Mouse (Mus musculus): Measurements from ENCODE around the gene Ankrd28.
"Not testable (repeated sequence)": the region's sequence is repeated elsewhere in the genome, so short reads cannot be mapped to it uniquely, and the experiment has no call there.

The Ankrd28 gene

DNA sequence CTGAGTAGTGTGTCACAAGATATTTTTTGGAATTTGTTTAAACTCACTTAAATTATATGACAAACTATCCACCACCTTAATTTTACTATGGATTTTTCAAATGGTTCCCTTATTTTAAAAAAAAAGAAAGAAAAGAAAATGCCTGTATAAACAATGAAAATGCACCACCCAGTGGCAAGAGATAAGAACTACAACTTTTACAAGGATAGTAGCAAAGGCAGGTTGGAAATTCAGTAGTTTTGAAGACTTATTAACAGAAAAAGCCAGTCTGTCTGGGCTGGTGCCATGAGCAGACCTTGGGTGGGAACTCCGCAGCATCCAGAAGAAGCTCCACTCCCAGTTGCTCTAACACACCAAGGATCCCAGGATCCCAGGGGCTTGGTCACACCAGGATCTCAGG lies 39.7 kb downstream of the Ankrd28 start:
- no peak for DNase-seq

DNA sequence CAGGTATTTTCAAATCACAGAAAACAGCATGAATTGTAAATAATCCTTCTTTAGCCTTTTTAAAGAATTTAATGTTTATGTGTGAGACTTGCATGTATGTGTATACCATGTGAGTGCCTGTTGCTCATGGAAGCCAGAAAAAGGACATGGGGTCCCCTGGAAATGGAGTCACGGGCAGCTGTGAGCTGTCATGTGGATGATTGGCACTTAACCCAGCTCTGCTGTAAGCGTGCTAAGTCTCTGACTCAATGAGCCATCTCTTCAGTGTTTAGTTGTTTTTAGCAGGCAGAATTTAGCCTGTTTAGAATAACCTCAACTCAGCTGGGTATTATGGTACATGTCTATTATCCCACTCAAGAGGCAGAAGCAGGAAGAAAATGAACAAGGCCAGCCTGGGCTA lies 43.5 kb downstream of the Ankrd28 start:
- DNase-seq = no peak

DNA sequence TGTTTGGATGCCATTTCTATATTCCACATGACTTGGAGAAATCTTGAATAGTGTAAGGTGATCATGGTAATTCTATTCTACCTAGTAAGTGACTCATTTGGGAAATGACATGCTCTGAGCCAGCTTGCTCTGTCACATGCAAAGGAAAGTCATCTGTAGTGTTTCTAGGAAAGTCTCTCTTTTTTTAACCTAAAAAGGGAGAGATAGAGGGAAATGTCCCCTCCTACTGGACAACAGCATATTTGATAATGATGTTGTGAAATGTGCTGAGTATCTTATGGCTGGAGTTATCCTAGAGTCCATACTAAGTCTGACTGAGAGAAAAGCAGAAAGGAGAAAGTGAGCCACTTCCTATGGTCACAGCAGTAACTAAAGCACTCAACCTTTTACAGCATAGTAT lies 44.8 kb downstream of the Ankrd28 start:
- DNase-seq = no peak

- no peak for DNase-seq
Measured at GRCm38 (mm10) chr14:31784975-31785374, 45.5 kb downstream of the Ankrd28 start.

DNA sequence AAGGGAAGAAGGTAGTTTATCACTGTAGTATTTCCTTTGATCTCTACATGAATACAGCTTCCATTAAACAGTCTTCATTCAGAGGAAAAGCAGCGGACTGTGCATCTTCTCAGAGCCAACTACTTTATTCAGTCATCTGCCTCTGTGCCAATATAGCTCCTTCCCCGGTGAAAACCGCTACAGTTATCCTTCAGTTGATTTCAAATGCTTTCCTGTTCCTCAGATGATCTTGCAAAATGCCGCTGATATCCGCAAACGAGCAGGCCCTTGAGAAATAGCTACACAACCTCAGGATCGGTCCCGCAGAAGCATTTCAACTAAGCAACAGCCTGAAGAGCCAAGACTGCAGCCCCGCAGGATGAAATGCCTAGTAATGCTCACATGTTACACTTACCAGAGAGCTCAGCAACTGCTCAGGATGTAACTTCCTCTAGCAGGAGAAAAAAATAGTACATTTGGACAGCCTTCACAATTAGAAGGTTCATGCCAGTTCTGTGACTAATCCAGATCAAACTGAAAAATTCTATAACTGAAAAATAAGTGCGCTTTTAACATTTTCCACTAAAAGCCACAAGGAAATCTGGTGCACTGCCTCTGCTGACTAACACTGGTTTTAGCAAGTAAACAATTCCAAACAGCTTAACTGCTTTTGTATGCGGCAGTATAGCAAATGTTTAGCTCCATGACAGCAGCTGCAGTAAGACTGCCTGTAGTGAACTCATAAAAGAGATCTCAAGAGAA lies 49.0 kb downstream of the Ankrd28 start:
- DNase-seq = peak in 1 of 2 experiments; percentile 26

GRCm38 (mm10) chr14:31780412-31781233 lies 49.8 kb downstream of the Ankrd28 start:
- no peak for DNase-seq

- no peak for DNase-seq
Measured at GRCm38 (mm10) chr14:31773518-31773917, 56.9 kb downstream of the Ankrd28 start.

DNA sequence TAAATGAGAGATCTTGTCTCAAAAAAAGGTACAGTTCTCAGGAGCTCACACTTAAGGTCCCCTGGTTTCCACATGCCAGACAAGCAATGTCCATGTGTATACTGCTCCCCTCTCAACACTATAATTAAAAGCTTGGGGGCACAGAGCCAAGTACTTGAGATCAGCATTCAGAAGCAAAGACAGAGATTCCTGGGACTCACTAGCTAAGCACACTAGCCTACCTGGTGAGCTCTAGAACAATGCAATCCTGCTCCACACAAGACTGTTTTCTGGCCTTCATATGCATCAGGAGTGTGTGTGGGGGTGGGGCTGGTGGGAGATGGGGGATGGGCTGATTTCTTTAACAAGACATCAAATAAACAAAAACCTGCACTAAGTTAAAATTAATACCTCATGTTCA lies 58.2 kb downstream of the Ankrd28 start:
- no peak for DNase-seq

- no peak for DNase-seq
Measured at GRCm38 (mm10) chr14:31768531-31768930, 61.9 kb downstream of the Ankrd28 start.

DNA sequence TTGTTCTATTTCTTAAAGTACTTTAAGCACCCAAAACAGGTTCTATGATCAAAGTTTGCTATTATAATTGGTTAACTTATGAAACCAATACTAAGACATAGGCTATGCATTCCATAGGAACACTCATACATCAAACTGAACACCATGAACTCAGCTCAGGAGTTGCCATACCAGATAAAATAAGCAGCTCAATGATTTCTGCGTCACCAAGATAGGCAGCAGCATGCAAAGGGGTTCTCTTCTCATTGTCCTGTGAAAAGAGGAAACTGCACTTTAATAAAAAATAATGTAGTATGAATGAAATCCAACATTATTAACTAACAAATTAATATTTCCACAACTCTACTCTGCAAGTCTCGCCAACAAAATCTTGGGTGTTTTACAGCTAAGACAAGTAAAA lies 66.4 kb downstream of the Ankrd28 start:
- DNase-seq = no peak

DNA sequence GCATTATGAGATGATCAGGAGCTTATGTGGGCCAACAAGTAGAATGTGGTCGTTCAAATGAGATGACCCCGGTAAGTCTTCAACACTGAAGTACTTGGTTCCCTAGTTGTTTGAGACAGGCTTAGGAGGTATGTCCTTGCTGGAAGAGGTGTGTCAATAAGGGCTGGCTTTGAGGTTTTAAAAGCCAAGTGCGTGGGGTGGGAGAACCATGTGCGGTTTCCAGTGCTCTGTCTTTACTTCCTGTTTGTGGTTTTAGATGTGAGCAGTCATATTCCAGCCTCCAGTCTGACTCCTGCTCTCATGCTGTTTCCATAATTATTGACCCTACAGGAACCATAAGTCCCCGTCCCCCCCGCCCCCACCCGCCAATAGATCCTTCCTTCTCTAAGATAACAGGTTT lies 68.7 kb downstream of the Ankrd28 start:
- DNase-seq = peak in 1 of 2 experiments; percentile 15

- DNase-seq = no peak
Measured at GRCm38 (mm10) chr14:31759195-31759594, 71.3 kb downstream of the Ankrd28 start.

DNA sequence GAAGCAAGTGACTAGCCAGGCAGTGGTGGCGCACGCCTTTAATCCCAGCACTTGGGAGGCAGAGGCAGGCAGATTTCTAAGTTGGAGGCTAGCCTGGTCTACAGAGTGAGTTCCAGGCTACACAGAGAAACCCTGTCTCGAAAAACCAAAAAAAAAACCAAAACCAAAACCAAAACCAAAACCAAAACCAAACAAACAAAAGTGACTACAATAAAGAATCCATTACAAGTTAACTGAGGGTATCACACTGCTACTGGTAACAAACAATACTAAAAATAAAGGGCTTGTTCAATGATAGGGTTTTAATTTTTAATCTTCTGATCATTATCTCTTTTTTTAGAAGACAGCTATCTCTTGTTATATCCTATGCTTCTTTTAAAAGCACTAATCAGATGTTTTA lies 72.0 kb downstream of the Ankrd28 start:
- not testable (repeated sequence) for DNase-seq

DNA sequence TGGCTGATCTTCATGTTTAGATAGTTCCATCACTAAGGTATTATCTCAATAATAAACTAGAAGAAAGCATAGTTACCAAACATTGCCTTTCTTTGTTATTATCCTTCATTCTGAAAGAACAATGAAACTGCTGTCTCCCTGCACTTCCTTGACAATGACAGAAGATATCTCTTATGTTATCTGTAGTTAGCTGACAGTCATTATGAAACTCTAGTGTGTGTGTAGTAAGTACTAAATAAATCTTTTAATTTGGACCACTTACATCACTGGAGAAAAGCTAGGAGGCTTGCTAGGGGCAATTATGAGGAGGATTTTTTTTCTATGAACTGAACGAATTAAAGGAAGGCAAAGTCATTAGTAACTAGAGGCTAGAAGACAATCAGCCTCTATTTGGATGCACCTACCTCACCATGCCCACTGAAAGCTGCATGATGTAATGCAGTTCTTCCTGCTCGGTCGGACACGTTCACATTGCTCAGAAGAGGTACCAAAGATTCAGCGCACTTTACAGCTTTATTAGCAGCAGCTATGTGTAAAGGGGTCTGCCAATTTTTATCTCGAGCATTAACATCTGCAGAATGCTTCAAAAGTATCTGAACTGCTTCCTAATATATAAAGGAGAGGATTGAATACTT lies 82.1 kb downstream of the Ankrd28 start:
- DNase-seq = no peak

GRCm38 (mm10) chr14:31742523-31742922 lies 87.9 kb downstream of the Ankrd28 start:
- DNase-seq = no peak

DNA sequence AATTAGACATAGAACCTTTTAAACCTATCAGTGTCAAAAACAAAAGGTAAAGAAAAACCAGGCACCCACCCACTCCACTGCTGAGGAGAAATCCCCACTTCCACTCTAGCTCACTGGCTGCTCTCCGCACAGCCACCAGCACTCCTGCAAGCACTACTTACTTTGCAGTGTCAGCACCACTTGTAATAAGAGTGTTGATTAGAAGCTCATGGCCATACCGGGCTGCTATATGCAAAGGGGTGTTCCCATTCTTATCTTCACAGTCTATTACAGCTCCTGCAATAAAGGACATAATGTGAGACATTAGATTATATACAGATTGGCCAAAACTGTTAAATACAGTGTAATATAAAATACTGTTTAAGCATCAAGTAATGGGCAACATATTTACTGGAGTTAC lies 95.6 kb downstream of the Ankrd28 start:
- no peak for DNase-seq

- DNase-seq = no peak
Measured at GRCm38 (mm10) chr14:31727522-31727921, 102.9 kb downstream of the Ankrd28 start.

- DNase-seq = no peak
Measured at GRCm38 (mm10) chr14:31722746-31723145, 107.7 kb downstream of the Ankrd28 start.

DNA sequence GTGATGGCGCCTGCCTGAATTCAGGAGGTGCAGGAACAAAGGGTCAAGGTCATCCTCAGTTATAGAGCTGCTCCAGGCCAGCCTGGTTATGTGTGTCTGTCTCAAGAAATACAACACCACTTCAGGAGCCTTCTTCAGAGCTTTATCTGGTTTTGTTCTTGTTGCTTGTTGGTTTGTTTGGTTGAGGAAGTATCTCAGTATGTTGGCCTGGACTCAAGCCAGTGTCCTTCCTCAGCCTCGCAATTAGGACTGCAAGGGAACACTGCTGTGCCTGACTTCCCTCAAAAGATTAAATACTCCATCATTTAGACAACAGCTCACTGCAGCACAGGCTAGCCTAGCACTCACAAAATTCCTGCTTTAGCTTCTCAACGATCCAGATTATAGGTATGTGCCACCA lies 109.2 kb downstream of the Ankrd28 start:
- DNase-seq = no peak

DNA sequence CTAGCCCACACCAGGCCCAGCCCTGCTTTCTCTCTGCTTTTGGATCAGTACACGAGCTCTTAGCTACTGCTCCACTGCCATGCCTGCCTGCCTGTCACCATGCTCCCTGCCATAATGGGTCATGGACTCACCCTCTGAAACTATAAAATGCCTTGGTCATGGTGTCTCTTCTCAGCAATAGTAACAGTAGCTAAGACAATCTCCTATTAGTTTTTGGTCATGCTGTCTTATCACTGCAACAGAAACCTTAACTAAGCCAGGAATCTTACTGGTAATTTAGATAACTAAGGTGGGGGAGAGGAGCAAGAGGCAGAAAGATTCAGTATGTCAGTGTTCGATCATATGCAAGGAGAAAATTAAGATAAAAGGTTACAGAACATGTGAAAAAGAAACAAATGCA lies 112.1 kb downstream of the Ankrd28 start:
- no peak for DNase-seq

GRCm38 (mm10) chr14:31717360-31717759 lies 113.1 kb downstream of the Ankrd28 start:
- no peak for DNase-seq

GRCm38 (mm10) chr14:31715669-31716068 lies 114.8 kb downstream of the Ankrd28 start:
- DNase-seq = no peak

DNA sequence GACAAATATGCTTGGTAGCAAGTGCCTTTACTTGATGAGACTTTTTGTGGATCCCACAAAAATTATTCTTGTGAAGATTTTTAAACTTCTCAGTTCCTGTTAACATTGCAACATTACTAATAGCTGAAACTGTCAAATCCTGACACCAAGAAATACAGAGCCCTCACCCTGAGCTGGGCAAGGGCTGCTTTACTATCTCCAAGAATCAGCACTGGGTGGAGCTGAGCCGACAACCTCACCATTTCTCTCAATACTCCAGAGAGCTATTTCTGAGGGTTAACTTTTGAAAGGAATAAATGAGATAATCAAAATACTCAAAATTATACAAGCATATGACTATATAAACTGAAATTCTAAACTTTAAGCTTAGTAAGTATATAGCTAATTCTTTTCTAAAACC lies 121.1 kb downstream of the Ankrd28 start:
- DNase-seq = no peak

DNA sequence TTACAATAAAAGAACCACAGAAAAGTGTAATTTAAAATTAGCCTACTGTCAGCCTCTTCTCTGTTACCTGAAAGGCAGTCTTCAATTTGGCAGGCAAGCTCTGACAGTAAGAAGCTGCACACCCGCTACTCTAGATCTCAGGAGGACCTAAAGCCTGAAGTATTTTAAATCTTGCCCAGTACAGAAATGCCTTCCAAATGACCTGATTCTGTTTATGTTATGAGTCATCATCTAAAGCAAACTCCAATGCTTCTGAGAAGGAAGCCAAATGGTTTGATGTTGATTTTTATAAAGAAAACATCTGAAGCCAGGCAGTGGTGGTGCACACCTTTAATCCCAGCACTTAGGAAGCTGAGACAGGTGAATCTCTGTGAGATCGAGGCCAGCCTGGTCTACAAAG lies 130.1 kb downstream of the Ankrd28 start:
- DNase-seq = no peak
